Mouse (Mus musculus): ENCODE measurements around the gene Cox20.

- TF ChIP-seq RAD21 (IDR thresholded peaks at IDR 0.05; ENCODE audit: low read depth, low read length) (no peak), CTCF (conservative IDR thresholded peaks at IDR 0.05 in 1 of 2, IDR thresholded peaks at IDR 0.05 in 1 of 2; ENCODE audit: low read depth in 2 of 2, low read length in 2 of 2) (no peak), HCFC1 (IDR thresholded peaks at IDR 0.05; ENCODE audit: low read depth, low read length) (no peak), POLR2A (IDR thresholded peaks at IDR 0.05; ENCODE audit: low read depth, low read length) (no peak), SIN3A (IDR thresholded peaks at IDR 0.05; ENCODE audit: low read length) (no peak), MAFK (IDR thresholded peaks at IDR 0.05; ENCODE audit: insufficient replicate concordance, low read length) (no peak), POLR2AphosphoS2 (IDR thresholded peaks at IDR 0.05; ENCODE audit: low read depth, low read length) (no peak), CHD1 (IDR thresholded peaks at IDR 0.05; ENCODE audit: low read depth, low read length) (no peak)
These were observed 49.2 kb downstream of the Cox20 start for GRCm38 (mm10) chr1:178368121-178368520.

Measured in CH12.LX (cell line).